Mouse (Mus musculus): Measurements from ENCODE around the gene Egfr.

The Egfr gene

GRCm38 (mm10) chr11:16900653-16901416 is 148.8 kb downstream of the Egfr start:
- DNase-seq = no peak

GRCm38 (mm10) chr11:16904302-16905011 is 152.5 kb downstream of the Egfr start:
- no peak for DNase-seq

GRCm38 (mm10) chr11:16905012-16905332 is 153.0 kb downstream of the Egfr start:
- DNase-seq = no peak

- DNase-seq = no peak
Measured at GRCm38 (mm10) chr11:16906530-16906929, 154.5 kb downstream of the Egfr start.

GRCm38 (mm10) chr11:16907517-16908129 is 155.6 kb downstream of the Egfr start:
- DNase-seq = no peak

- no peak for DNase-seq
Measured at GRCm38 (mm10) chr11:16914756-16915155, 162.8 kb downstream of the Egfr start.

- no peak for DNase-seq
Measured at GRCm38 (mm10) chr11:16915850-16916249, 163.8 kb downstream of the Egfr start.

- DNase-seq = no peak
Measured at GRCm38 (mm10) chr11:16917512-16917911, 165.5 kb downstream of the Egfr start.

- DNase-seq = no peak
Measured at GRCm38 (mm10) chr11:16932159-16932558, 180.2 kb downstream of the Egfr start.

GRCm38 (mm10) chr11:16935577-16936236 is 183.7 kb downstream of the Egfr start:
- DNase-seq = no peak

- no peak for DNase-seq
Measured at GRCm38 (mm10) chr11:16941103-16941793, 189.2 kb downstream of the Egfr start.

- no peak for DNase-seq
Measured at GRCm38 (mm10) chr11:16941973-16942452, 190.0 kb downstream of the Egfr start.

- DNase-seq = no peak
Measured at GRCm38 (mm10) chr11:16943016-16943415, 191.0 kb downstream of the Egfr start.

GRCm38 (mm10) chr11:16948756-16949155 is 196.8 kb downstream of the Egfr start:
- DNase-seq = peak in 1 of 2 experiments; percentile 7

- DNase-seq = no peak
Measured at GRCm38 (mm10) chr11:16950226-16950975, 198.4 kb downstream of the Egfr start.

- peak; percentile 96 to 97 for DNase-seq
Measured at GRCm38 (mm10) chr11:16950976-16951760, 199.2 kb downstream of the Egfr start, which contains the start of gene Fbxo48. Fbxo48 (plus strand) TSS chr11:16951375.

- DNase-seq = no peak
Measured at GRCm38 (mm10) chr11:16951761-16952010, 199.7 kb downstream of the Egfr start.

- DNase-seq = no peak
Measured at GRCm38 (mm10) chr11:16956115-16956862, 204.3 kb downstream of the Egfr start.

- DNase-seq = no peak
Measured at GRCm38 (mm10) chr11:16957030-16957429, 205.0 kb downstream of the Egfr start.

GRCm38 (mm10) chr11:16958520-16958919 is 206.5 kb downstream of the Egfr start:
- no peak for DNase-seq
